Mouse (Mus musculus): ENCODE measurements around the gene Wdr70. TPM values are rescaled to one million over a fixed set of nuclear protein-coding genes. Genes with fewer than 3 reads are reported as not detected.

Wdr70 gene
- polyA plus RNA-seq, 1 experiment: not detected

- Histone ChIP-seq H3K4me3 (ENCODE audit: insufficient read depth, low read depth, low read length) (no peak overlapping the region), H3K4me1 (ENCODE audit: control insufficient read depth, insufficient read depth, low read length) (peaks cover 5% of the 10 kb centered on the region), H3K27ac (ENCODE audit: insufficient read depth, low read depth, low read length) (no peak overlapping the region)
- TF ChIP-seq POLR2A (IDR thresholded peaks at IDR 0.05; ENCODE audit: insufficient read depth, low read depth, low read length): no peak
- TF ChIP-seq CTCF (IDR thresholded peaks at IDR 0.05; ENCODE audit: insufficient read depth, low read depth, low read length): no peak
- WGBS: 68% methylated on average over 14 of the region's 14 CpGs
Observed at GRCm38 (mm10) chr15:7998843-7999546, 100.0 kb downstream of the Wdr70 start.

DNA sequence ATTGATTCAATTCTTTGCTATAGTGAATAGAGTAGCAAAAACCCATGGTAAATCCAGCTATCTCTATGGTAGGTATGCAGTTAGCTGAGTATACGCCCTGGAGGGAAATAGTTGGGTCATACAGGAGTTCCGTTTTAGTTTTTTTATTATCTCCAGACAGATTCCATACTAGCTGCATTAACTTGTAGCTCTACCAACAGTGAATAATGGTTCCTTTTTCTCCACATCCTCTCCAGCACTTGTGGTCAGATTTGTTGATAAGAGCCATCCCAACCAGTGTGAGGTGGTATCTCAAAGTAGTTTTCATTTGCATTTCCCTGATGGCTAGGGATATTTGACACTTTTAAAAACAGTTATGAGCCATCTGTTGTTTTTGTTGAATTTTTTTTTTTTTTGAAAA, 100.9 kb downstream of the Wdr70 start:
- 92% methylated on average over 2 of the region's 2 CpGs for WGBS
- peaks cover 5% of the 10 kb centered on the region for H3K4me1 ChIP-seq (ENCODE audit: control insufficient read depth, insufficient read depth, low read length)
- H3K4me3 ChIP-seq (ENCODE audit: insufficient read depth, low read depth, low read length): no peak overlapping the region
- TF ChIP-seq POLR2A (IDR thresholded peaks at IDR 0.05; ENCODE audit: insufficient read depth, low read depth, low read length): no peak
- TF ChIP-seq CTCF (IDR thresholded peaks at IDR 0.05; ENCODE audit: insufficient read depth, low read depth, low read length): no peak
- H3K27ac ChIP-seq (ENCODE audit: insufficient read depth, low read depth, low read length): no peak overlapping the region

- H3K4me3 ChIP-seq (ENCODE audit: insufficient read depth, low read depth, low read length): no peak overlapping the region
- H3K27ac ChIP-seq (ENCODE audit: insufficient read depth, low read depth, low read length): no peak overlapping the region
- 48% methylated on average over 6 of the region's 6 CpGs for WGBS
- TF ChIP-seq POLR2A (IDR thresholded peaks at IDR 0.05; ENCODE audit: insufficient read depth, low read depth, low read length) (no peak), CTCF (IDR thresholded peaks at IDR 0.05; ENCODE audit: insufficient read depth, low read depth, low read length) (no peak)
- H3K4me1 ChIP-seq (ENCODE audit: control insufficient read depth, insufficient read depth, low read length): peaks cover 2% of the 10 kb centered on the region; the same call in 1 of the 2 replicates
Observed at GRCm38 (mm10) chr15:7993721-7994120, 105.3 kb downstream of the Wdr70 start.

GRCm38 (mm10) chr15:7990101-7990500, 108.9 kb downstream of the Wdr70 start:
- no peak overlapping the region for H3K4me3 ChIP-seq (ENCODE audit: insufficient read depth, low read depth, low read length)
- TF ChIP-seq CTCF (IDR thresholded peaks at IDR 0.05; ENCODE audit: insufficient read depth, low read depth, low read length) (no peak), POLR2A (IDR thresholded peaks at IDR 0.05; ENCODE audit: insufficient read depth, low read depth, low read length) (no peak)
- no peak overlapping the region for H3K27ac ChIP-seq (ENCODE audit: insufficient read depth, low read depth, low read length)
- H3K4me1 ChIP-seq (ENCODE audit: control insufficient read depth, insufficient read depth, low read length): peaks cover 2% of the 10 kb centered on the region; the same call in 1 of the 2 replicates

- H3K4me1 ChIP-seq (ENCODE audit: control insufficient read depth, insufficient read depth, low read length): no peaks in the 10 kb centered on the region
- no peak overlapping the region for H3K27ac ChIP-seq (ENCODE audit: insufficient read depth, low read depth, low read length)
- WGBS: 93% methylated on average over 8 of the region's 8 CpGs
- no peak for TF ChIP-seq CTCF (IDR thresholded peaks at IDR 0.05; ENCODE audit: insufficient read depth, low read depth, low read length)
- no peak for TF ChIP-seq POLR2A (IDR thresholded peaks at IDR 0.05; ENCODE audit: insufficient read depth, low read depth, low read length)
- H3K4me3 ChIP-seq (ENCODE audit: insufficient read depth, low read depth, low read length): no peak overlapping the region
Observed at GRCm38 (mm10) chr15:7987374-7987773, 111.6 kb downstream of the Wdr70 start.

DNA sequence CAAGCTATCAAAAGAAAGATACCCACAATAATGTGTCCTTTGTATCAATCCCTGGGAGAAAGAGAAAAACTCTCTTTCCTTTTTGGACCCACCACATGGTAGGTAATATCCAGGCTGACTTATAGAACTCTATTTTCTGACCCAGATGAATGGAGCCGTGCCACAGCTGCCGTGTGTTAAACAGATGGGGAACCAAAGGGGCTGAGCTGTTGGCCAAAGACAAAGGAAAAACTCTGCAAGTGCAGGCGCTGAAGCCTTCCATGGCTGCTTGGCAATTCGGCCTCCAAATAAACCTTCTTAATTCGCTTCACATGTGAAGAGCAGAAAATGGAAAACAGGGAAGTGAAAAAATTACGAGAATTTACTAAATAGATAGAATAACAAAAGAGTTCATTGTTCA, 112.7 kb downstream of the Wdr70 start:
- H3K27ac ChIP-seq (ENCODE audit: insufficient read depth, low read depth, low read length): no peak overlapping the region
- H3K4me3 ChIP-seq (ENCODE audit: insufficient read depth, low read depth, low read length): no peak overlapping the region
- TF ChIP-seq POLR2A (IDR thresholded peaks at IDR 0.05; ENCODE audit: insufficient read depth, low read depth, low read length) (no peak), CTCF (IDR thresholded peaks at IDR 0.05; ENCODE audit: insufficient read depth, low read depth, low read length) (no peak)
- WGBS: 39% methylated on average over 6 of the region's 6 CpGs
- no peaks in the 10 kb centered on the region for H3K4me1 ChIP-seq (ENCODE audit: control insufficient read depth, insufficient read depth, low read length)

- Histone ChIP-seq H3K4me1 (ENCODE audit: control insufficient read depth, insufficient read depth, low read length) (no peaks in the 10 kb centered on the region), H3K27ac (ENCODE audit: insufficient read depth, low read depth, low read length) (no peak overlapping the region), H3K4me3 (ENCODE audit: insufficient read depth, low read depth, low read length) (no peak overlapping the region)
- TF ChIP-seq POLR2A (IDR thresholded peaks at IDR 0.05; ENCODE audit: insufficient read depth, low read depth, low read length) (no peak), CTCF (IDR thresholded peaks at IDR 0.05; ENCODE audit: insufficient read depth, low read depth, low read length) (no peak)
- WGBS: 91% methylated on average over 1 of the region's 1 CpGs
Observed at GRCm38 (mm10) chr15:7978640-7979039, 120.4 kb downstream of the Wdr70 start.

GRCm38 (mm10) chr15:7976775-7977174, 122.2 kb downstream of the Wdr70 start:
- Histone ChIP-seq H3K27ac (ENCODE audit: insufficient read depth, low read depth, low read length) (no peak overlapping the region), H3K4me3 (ENCODE audit: insufficient read depth, low read depth, low read length) (no peak overlapping the region), H3K4me1 (ENCODE audit: control insufficient read depth, insufficient read depth, low read length) (no peaks in the 10 kb centered on the region)
- WGBS: 56% methylated on average over 9 of the region's 9 CpGs
- no peak for TF ChIP-seq CTCF (IDR thresholded peaks at IDR 0.05; ENCODE audit: insufficient read depth, low read depth, low read length)
- no peak for TF ChIP-seq POLR2A (IDR thresholded peaks at IDR 0.05; ENCODE audit: insufficient read depth, low read depth, low read length)

- Histone ChIP-seq H3K27ac (ENCODE audit: insufficient read depth, low read depth, low read length) (no peak overlapping the region), H3K4me1 (ENCODE audit: control insufficient read depth, insufficient read depth, low read length) (no peaks in the 10 kb centered on the region), H3K4me3 (ENCODE audit: insufficient read depth, low read depth, low read length) (no peak overlapping the region)
- 91% methylated on average over 8 of the region's 8 CpGs for WGBS
- TF ChIP-seq POLR2A (IDR thresholded peaks at IDR 0.05; ENCODE audit: insufficient read depth, low read depth, low read length) (no peak), CTCF (IDR thresholded peaks at IDR 0.05; ENCODE audit: insufficient read depth, low read depth, low read length) (no peak)
Observed at GRCm38 (mm10) chr15:7974368-7974767, 124.6 kb downstream of the Wdr70 start.

All from olfactory bulb, adult 2 months (tissue).